Mouse (Mus musculus) cortical plate, adult 2 months (tissue): Measurements from ENCODE around the gene Hsd17b12.

ENCODE experiments used
- CTCF ChIP-seq: fragments of 200-500 bp; IDR thresholded peaks from 2 replicates; pipeline ENCODE4 v1.5.1; 2011; ENCODE audit warnings: mild to moderate bottlenecking, control low read depth, low read length; ENCODE audit not compliant: insufficient read depth; ENCODE audit errors: extremely low read depth
- POLR2A ChIP-seq: fragments of 200-500 bp; IDR thresholded peaks from 2 replicates; pipeline ENCODE4 v1.6.1; 2011; ENCODE audit warnings: mild to moderate bottlenecking, low read length, control low read depth; ENCODE audit not compliant: insufficient read depth; ENCODE audit errors: extremely low read depth

- TF ChIP-seq CTCF (0 out of 2 replicates have a peak, but pooled peaks have one; percentile 24), POLR2A (no peak)
Measured at GRCm38 (mm10) chr2:94069482-94069881, 88.3 kb downstream of the Hsd17b12 start.
